Mouse (Mus musculus): ENCODE measurements around the gene Abcc4.

DNA sequence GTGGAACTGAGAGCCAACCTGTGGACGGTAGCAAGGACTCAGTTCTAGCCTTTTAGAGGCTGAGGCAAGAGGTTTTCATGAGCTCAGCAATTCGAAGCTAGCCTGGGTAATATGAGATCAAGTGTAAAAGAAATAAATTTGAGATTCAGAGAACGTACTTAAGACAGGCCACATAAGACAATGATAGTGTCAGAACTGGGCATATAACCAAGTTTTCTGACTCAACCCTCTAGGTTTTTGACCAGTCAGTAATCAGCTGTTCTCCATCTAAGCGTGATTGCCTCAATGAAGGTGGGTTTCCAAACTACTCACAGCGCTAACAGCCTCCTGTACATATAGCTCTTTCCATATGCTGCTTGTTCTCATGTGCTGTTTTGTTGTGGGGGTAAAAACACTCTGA lies 27.1 kb upstream of the Abcc4 start:
- no peak for TF ChIP-seq CTCF (IDR thresholded peaks at IDR 0.05)
- TF ChIP-seq EP300 (IDR thresholded peaks at IDR 0.05; ENCODE audit: insufficient read depth, low read depth, low read length), result no peak

Data from heart, adult 2 months (tissue).